Comparison of ENCODE assay signal across 9 mouse cellular contexts in genomic region chr6:146339779-146340178, GRCm38 (mm10).
DNase-seq lines count a peak whose midpoint lies in the region; ATAC-seq and TF ChIP-seq lines count a peak whose summit lies in the region.
"Had no signal": no experiment of that assay in that cellular context is flagged by ENCODE, and none has a peak within 500 bp of the region (broad histone marks: within the 10 kb centered on the region; RNA-seq: fewer than 3 reads in every experiment).

No protein-coding gene starts in this region.

- H3K27ac ChIP-seq in intestine, embryonic 14.5 days (ENCODE audit: low read depth), result no peak overlapping the region
- no peak overlapping the region for H3K27ac ChIP-seq in intestine, embryonic 16.5 days (ENCODE audit: low read length)
- no peak overlapping the region for H3K27ac ChIP-seq in bone marrow, adult 2 months (ENCODE audit: control insufficient read depth, insufficient read depth, low read depth, low read length, poor library complexity)
- no peak overlapping the region for H3K27ac ChIP-seq in embryonic facial prominence, embryonic 11.5 days (replicated peaks; ENCODE audit: low read depth, low read length)
- H3K27ac ChIP-seq: liver, embryonic 15.5 days had no signal

- no peak overlapping the region for H3K4me3 ChIP-seq in intestine, embryonic 14.5 days (ENCODE audit: low read depth, low read length)
- H3K4me3 ChIP-seq in intestine, embryonic 16.5 days (ENCODE audit: low read length), result no peak overlapping the region
- H3K4me3 ChIP-seq in E14TG2a.4 (replicated peaks; ENCODE audit: low read length), result no peak overlapping the region
- H3K4me3 ChIP-seq in bone marrow, adult 2 months (replicated peaks; ENCODE audit: control insufficient read depth, low read depth, low read length), result no peak overlapping the region
- no peak overlapping the region for H3K4me3 ChIP-seq in embryonic facial prominence, embryonic 11.5 days (ENCODE audit: low read depth, low read length)
- H3K4me3 ChIP-seq: liver, embryonic 15.5 days had no signal

- H3K4me1 ChIP-seq in intestine, embryonic 14.5 days (replicated peaks; ENCODE audit: control insufficient read depth, insufficient read depth, low read length), result peaks cover 9% of the 10 kb centered on the region
- no peaks in the 10 kb centered on the region for H3K4me1 ChIP-seq in intestine, embryonic 16.5 days (ENCODE audit: control insufficient read depth, insufficient read depth, low read length)
- peaks cover 31% of the 10 kb centered on the region for H3K4me1 ChIP-seq in E14TG2a.4 (replicated peaks; ENCODE audit: low read depth, low read length)
- no peaks in the 10 kb centered on the region for H3K4me1 ChIP-seq in bone marrow, adult 2 months (ENCODE audit: control insufficient read depth, insufficient read depth, low read length)
- no peaks in the 10 kb centered on the region for H3K4me1 ChIP-seq in embryonic facial prominence, embryonic 11.5 days (ENCODE audit: control insufficient read depth, insufficient read depth, low read length)
- H3K4me1 ChIP-seq: liver, embryonic 15.5 days had no signal

- no peak overlapping the region for H3K4me2 ChIP-seq in intestine, embryonic 14.5 days (ENCODE audit: low read length)
- no peak overlapping the region for H3K4me2 ChIP-seq in intestine, embryonic 16.5 days (ENCODE audit: low read depth, low read length)
- no peak overlapping the region for H3K4me2 ChIP-seq in embryonic facial prominence, embryonic 11.5 days (ENCODE audit: low read depth, low read length)
- H3K4me2 ChIP-seq: liver, embryonic 15.5 days had no signal

- DNase-seq in intestine, embryonic 14.5 days (ENCODE audit: low spot score), result peak; percentile 69
- DNase-seq in embryonic facial prominence, embryonic 11.5 days (ENCODE audit: low spot score), result peak; percentile 52
- peak; percentile 12 to 27 for DNase-seq in layer of hippocampus, postnatal 36 days
- DNase-seq in ovary, postnatal 14 days (ENCODE audit: low spot score), result peak; percentile 42
- DNase-seq in adipocyte (ENCODE audit: low spot score), result no peak

- ATAC-seq in intestine, embryonic 14.5 days (replicated peaks; ENCODE audit: low FRiP score, low TSS enrichment, low read depth), result no peak
- no peak for ATAC-seq in intestine, embryonic 16.5 days
- ATAC-seq in embryonic facial prominence, embryonic 11.5 days (replicated peaks; ENCODE audit: insufficient number of reproducible peaks, low FRiP score, low TSS enrichment, low read depth), result no peak; the same call in 1 of the 2 replicates

- H3K27me3 ChIP-seq in intestine, embryonic 14.5 days (replicated peaks; ENCODE audit: control insufficient read depth, insufficient read depth, low read length), result no peaks in the 10 kb centered on the region
- H3K27me3 ChIP-seq in intestine, embryonic 16.5 days (replicated peaks; ENCODE audit: control insufficient read depth, insufficient read depth, low read length), result no peaks in the 10 kb centered on the region
- H3K27me3 ChIP-seq in E14TG2a.4 (ENCODE audit: insufficient read depth, low read length), result no peaks in the 10 kb centered on the region
- H3K27me3 ChIP-seq in embryonic facial prominence, embryonic 11.5 days (ENCODE audit: control insufficient read depth, insufficient read depth, low read length), result no peaks in the 10 kb centered on the region
- H3K27me3 ChIP-seq: liver, embryonic 15.5 days had no signal

- TF ChIP-seq POLR2A in bone marrow, adult 2 months (IDR thresholded peaks at IDR 0.05; ENCODE audit: borderline replicate concordance, control insufficient read depth, low read depth, low read length), result no peak

- 58% methylated on average over 10 of the region's 10 CpGs for WGBS in intestine, embryonic 14.5 days
- 57% methylated on average over 10 of the region's 10 CpGs for WGBS in intestine, embryonic 16.5 days
- WGBS in bone marrow, adult 2 months, result 63% methylated on average over 10 of the region's 10 CpGs
- WGBS in embryonic facial prominence, embryonic 11.5 days, result 66% methylated on average over 10 of the region's 10 CpGs

- no peaks in the 10 kb centered on the region for H3K36me3 ChIP-seq in intestine, embryonic 14.5 days (ENCODE audit: control insufficient read depth, insufficient read depth, low read length)
- no peaks in the 10 kb centered on the region for H3K36me3 ChIP-seq in intestine, embryonic 16.5 days (ENCODE audit: control insufficient read depth, insufficient read depth, low read length)
- no peaks in the 10 kb centered on the region for H3K36me3 ChIP-seq in E14TG2a.4 (ENCODE audit: insufficient read depth, low read length)
- no peaks in the 10 kb centered on the region for H3K36me3 ChIP-seq in embryonic facial prominence, embryonic 11.5 days (replicated peaks; ENCODE audit: control insufficient read depth, insufficient read depth, low read depth, low read length)
- H3K36me3 ChIP-seq: liver, embryonic 15.5 days had no signal

- no peak overlapping the region for H3K9ac ChIP-seq in intestine, embryonic 14.5 days (ENCODE audit: low read length)
- H3K9ac ChIP-seq in intestine, embryonic 16.5 days (ENCODE audit: low read depth, low read length), result no peak overlapping the region
- H3K9ac ChIP-seq in embryonic facial prominence, embryonic 11.5 days (replicated peaks; ENCODE audit: low read length), result no peak overlapping the region
- H3K9ac ChIP-seq: liver, embryonic 15.5 days had no signal

- H3K9me3 ChIP-seq in intestine, embryonic 14.5 days (ENCODE audit: control insufficient read depth, low read length), result no peaks in the 10 kb centered on the region
- H3K9me3 ChIP-seq in intestine, embryonic 16.5 days (ENCODE audit: control insufficient read depth, low read length), result no peaks in the 10 kb centered on the region
- H3K9me3 ChIP-seq in E14TG2a.4 (ENCODE audit: low read length), result no peaks in the 10 kb centered on the region
- no peaks in the 10 kb centered on the region for H3K9me3 ChIP-seq in embryonic facial prominence, embryonic 11.5 days (replicated peaks; ENCODE audit: control insufficient read depth, low read length)
- H3K9me3 ChIP-seq: liver, embryonic 15.5 days had no signal

- peak; percentile 72 for TF ChIP-seq CTCF in E14TG2a.4 (conservative IDR thresholded peaks at IDR 0.05; ENCODE audit: low read length)
- TF ChIP-seq CTCF in bone marrow, adult 2 months (IDR thresholded peaks at IDR 0.05; ENCODE audit: control insufficient read depth, insufficient read depth, low read length), result peak; percentile 64
